Mouse (Mus musculus): Measurements from ENCODE around the gene Espn.

DNA sequence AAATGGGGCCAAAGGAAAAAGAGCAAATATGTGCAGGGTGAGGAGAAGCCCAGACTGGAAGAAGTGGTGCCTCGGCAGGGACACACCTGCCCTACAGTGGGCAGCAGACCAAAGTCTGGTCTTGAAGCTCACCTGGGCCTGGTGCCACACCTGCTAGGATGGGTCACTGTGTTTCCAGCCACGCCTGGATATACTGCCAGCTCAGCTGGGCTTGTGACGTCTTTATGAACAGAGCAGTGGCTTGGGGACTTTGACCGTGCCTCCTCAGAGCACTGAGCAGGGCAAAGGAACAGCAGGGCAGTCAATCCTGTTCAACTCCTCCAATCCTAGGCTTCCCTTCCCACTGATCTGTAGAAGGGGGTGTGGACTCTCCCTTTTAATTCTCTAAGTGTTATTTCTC is 8.6 kb upstream of the Espn start:
- no peak for TF ChIP-seq CTCF (IDR thresholded peaks at IDR 0.05)
- TF ChIP-seq POLR2A (IDR thresholded peaks at IDR 0.05; ENCODE audit: insufficient read depth, low read depth, low read length), result no peak

Data from heart, adult 2 months (tissue).